Mouse (Mus musculus) forebrain, postnatal 0 days (tissue): Measurements from ENCODE around the gene Coq4. TPM values are rescaled to one million over a fixed set of nuclear protein-coding genes. Genes with fewer than 3 reads are reported as not detected.
A peak's percentile ranks its signal among the peaks of the same experiment; 100 is the strongest.
"Not testable (repeated sequence)": the region's sequence is repeated elsewhere in the genome, so short reads cannot be mapped to it uniquely, and the experiment has no call there.

ENCODE experiments used
- ATAC-seq: fragments of 200-750 bp; cut with Nextera tagmentation; 2 replicates; pipeline ENCODE4 v1.8.0; 2017; ENCODE audit warnings: mild to moderate bottlenecking, moderate library complexity
- DNase-seq: peaks from one replicate; pipeline ENCODE4 v3.0.0-alpha.2; 2015
- H3K27ac ChIP-seq: fragments of 300-500 bp; sonication (generic); 2 replicates; pipeline ENCODE4 v1.5.1; 2014; ENCODE audit warnings: low read depth, mild to moderate bottlenecking, antibody characterized with exemption, low read length, moderate library complexity, mixed read lengths
- H3K27me3 ChIP-seq: fragments of 300-500 bp; sonication (generic); 2 replicates; pipeline ENCODE4 v1.6.1; 2014; ENCODE audit warnings: mild to moderate bottlenecking, low read length, mixed read lengths; ENCODE audit not compliant: insufficient read depth
- H3K36me3 ChIP-seq: fragments of 300-500 bp; sonication (generic); 2 replicates; pipeline ENCODE4 v1.6.1; 2014; ENCODE audit warnings: mild to moderate bottlenecking, moderate library complexity; ENCODE audit not compliant: insufficient read depth
- H3K4me1 ChIP-seq: fragments of 300-500 bp; sonication (generic); 2 replicates; pipeline ENCODE4 v1.6.1; 2014; ENCODE audit warnings: antibody characterized with exemption; ENCODE audit not compliant: insufficient read depth
- H3K4me2 ChIP-seq: fragments of 300-500 bp; sonication (generic); 2 replicates; pipeline ENCODE4 v1.6.1; 2014; ENCODE audit warnings: low read depth, mild to moderate bottlenecking, moderate library complexity
- H3K4me3 ChIP-seq: fragments of 300-500 bp; sonication (generic); 2 replicates; pipeline ENCODE4 v1.5.1; 2014; ENCODE audit warnings: low read depth, low read length, mixed read lengths
- H3K9ac ChIP-seq: fragments of 300-500 bp; sonication (generic); 2 replicates; pipeline ENCODE4 v1.6.1; 2014; ENCODE audit warnings: mild to moderate bottlenecking
- H3K9me3 ChIP-seq: fragments of 300-500 bp; sonication (generic); 2 replicates; pipeline ENCODE4 v1.6.1; 2016; ENCODE audit warnings: low read length
- CTCF ChIP-seq: sonication (generic); IDR thresholded peaks from 2 replicates; pipeline ENCODE4 v1.5.1; 2016; ENCODE audit warnings: antibody characterized with exemption, control low read depth, low read depth
- WGBS: fragments of 180-500 bp; shearing (Covaris S2); extraction: QIAGEN DNeasy Blood & Tissue Kit; methylation state at CpG from one replicate; pipeline ENCODE4 v1.1.7; 2014; 5-methylcytosine and 5-hydroxymethylcytosine counted together
- polyA plus RNA-seq: library from polyadenylated mRNA; unstranded; fragments of >200 nt; fragmentation: Nextera tagmentation; extraction: Ambion mirVana; gene quantifications from 2 replicates; pipeline ENCODE4 v1.2.1, GENCODE M21; 2015
- total RNA-seq: library from RNA; depleted of rRNA; stranded (reverse); fragments of >200 nt; gene quantifications from 2 replicates; pipeline ENCODE4 v1.2.3, GENCODE M21; 2014

Gene Coq4
- total and polyA plus RNA-seq, 2 experiments from 2014 or later, result 36.7 to 39.7 TPM

DNA sequence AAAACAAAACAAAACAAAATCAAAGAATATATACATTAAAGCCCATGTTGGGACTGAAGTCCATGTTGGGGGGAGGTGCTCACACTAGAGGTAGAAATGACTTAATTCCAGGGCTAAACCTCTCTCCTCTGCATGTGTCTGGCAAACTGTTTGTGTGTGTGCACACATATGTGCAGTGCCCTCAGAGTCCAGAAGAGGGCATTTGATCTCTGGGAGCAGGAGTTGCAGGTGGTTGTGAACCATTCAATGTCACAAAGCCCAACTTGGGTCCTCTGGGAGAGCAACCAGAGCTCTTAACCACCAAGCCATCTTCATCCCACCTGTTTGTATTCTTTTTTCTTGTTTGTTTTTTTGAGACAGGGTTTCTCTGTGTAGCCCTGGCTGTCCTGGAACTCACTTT lies 17.1 kb upstream of the Coq4 start:
- H3K36me3 ChIP-seq, result no peaks in the 10 kb centered on the region; the same call in 1 of the 2 replicates
- H3K27ac ChIP-seq, result no peak overlapping the region
- ATAC-seq (no peak), DNase-seq (no peak)
- H3K9ac ChIP-seq, result no peak overlapping the region
- H3K4me1 ChIP-seq, result no peaks in the 10 kb centered on the region
- H3K4me2 ChIP-seq, result no peak overlapping the region
- no peak overlapping the region for H3K4me3 ChIP-seq
- no peaks in the 10 kb centered on the region for H3K27me3 ChIP-seq
- no peaks in the 10 kb centered on the region for H3K9me3 ChIP-seq
- no peak for TF ChIP-seq CTCF

DNA sequence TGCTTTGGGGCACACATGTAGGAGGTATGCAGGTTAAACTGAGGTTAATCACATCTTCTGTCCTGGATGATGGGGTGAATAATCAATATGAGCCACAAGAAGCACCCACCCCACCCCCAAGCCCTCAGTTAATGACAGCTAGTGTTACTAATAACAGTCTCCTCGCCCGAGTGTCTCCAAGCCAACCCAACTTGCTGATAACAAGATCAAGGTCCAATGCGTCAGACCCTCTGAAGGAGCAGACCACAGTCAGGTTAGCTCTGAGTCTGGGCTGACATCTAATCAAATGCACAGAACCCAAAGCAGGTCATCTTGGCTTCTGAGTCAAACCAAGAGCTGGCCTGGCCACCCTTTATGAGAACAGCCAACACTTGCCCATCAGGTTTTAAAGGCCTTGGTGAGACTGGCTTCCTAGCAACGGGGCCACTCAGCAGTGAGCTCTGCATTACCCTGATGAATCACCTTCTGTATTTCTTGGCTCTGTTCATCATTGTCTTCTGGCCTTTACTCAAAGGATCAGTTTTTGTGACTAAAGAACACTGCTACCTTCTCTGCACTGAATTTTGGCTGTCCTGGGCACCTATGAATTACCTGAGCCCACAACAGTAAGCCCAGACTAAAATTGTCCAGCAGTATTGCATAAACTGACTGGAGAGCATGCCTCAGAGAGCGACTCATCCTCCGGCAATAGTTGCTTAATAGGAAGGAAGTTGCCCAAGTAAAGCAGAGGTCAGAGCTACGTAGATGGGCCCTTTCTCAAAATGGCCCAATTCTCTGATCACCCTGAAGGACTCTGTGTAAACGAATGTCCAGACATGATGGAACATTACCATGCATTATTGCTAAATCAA lies 15.5 kb upstream of the Coq4 start:
- Histone ChIP-seq H3K4me2 (no peak overlapping the region), H3K4me1 (no peaks in the 10 kb centered on the region), H3K27me3 (no peaks in the 10 kb centered on the region), H3K36me3 (peaks cover 8% of the 10 kb centered on the region), H3K9me3 (no peaks in the 10 kb centered on the region), H3K4me3 (no peak overlapping the region), H3K9ac (no peak overlapping the region), H3K27ac (no peak overlapping the region)
- no peak for TF ChIP-seq CTCF
- no peak for ATAC-seq
- WGBS, result 88% methylated on average over 8 of the region's 8 CpGs
- no peak for DNase-seq

GRCm38 (mm10) chr2:29773323-29773722 lies 14.0 kb upstream of the Coq4 start:
- 93% methylated on average over 4 of the region's 4 CpGs for WGBS
- ATAC-seq (no peak), DNase-seq (no peak)
- TF ChIP-seq CTCF, result no peak
- H3K4me2 ChIP-seq, result no peak overlapping the region
- peaks cover 23% of the 10 kb centered on the region for H3K36me3 ChIP-seq
- H3K9me3 ChIP-seq, result no peaks in the 10 kb centered on the region
- H3K27ac ChIP-seq, result no peak overlapping the region
- H3K9ac ChIP-seq, result no peak overlapping the region
- H3K4me1 ChIP-seq, result no peaks in the 10 kb centered on the region
- no peaks in the 10 kb centered on the region for H3K27me3 ChIP-seq
- no peak overlapping the region for H3K4me3 ChIP-seq

DNA sequence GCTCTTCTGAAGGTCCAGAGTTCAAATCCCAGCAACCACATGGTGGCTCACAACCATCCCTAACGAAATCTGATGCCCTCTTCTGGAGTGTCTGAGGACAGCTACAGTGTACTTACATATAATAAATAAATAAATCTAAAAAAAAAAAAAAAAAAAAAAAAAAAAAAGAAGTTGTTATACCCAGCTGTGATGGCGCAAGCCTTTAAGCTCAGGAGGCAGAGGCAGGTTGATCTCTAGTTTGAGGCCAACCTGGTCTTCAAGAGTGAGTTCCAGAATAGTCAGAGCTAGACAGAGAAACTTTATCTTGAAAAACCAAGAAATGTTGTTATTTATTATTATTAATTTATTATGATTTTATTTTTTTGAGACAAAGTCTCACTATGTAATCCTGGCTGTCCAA lies 6.0 kb upstream of the Coq4 start:
- not testable (repeated sequence) for H3K27ac ChIP-seq

GRCm38 (mm10) chr2:29784290-29784689 lies 3.0 kb upstream of the Coq4 start:
- 60% methylated on average over 4 of the region's 4 CpGs for WGBS
- H3K4me2 ChIP-seq, result no peak overlapping the region
- H3K9ac ChIP-seq, result no peak overlapping the region
- no peaks in the 10 kb centered on the region for H3K27me3 ChIP-seq
- peaks cover 7% of the 10 kb centered on the region; the same call in 1 of the 2 replicates for H3K4me1 ChIP-seq
- ATAC-seq (no peak), DNase-seq (no peak)
- H3K36me3 ChIP-seq, result peaks cover 59% of the 10 kb centered on the region
- no peaks in the 10 kb centered on the region for H3K9me3 ChIP-seq
- no peak overlapping the region for H3K27ac ChIP-seq
- TF ChIP-seq CTCF, result no peak
- H3K4me3 ChIP-seq, result no peak overlapping the region

More for the DNA sequence above, 6.0 kb upstream of the Coq4 start:
- not testable (repeated sequence) for H3K9me3 ChIP-seq, ATAC-seq, H3K27me3 ChIP-seq, H3K4me2 ChIP-seq, H3K4me1 ChIP-seq, DNase-seq, H3K4me3 ChIP-seq, H3K9ac ChIP-seq
- H3K36me3 ChIP-seq, result peaks cover 88% of the 10 kb centered on the region
- WGBS, result 98% methylated on average over 2 of the region's 2 CpGs

- 1% methylated on average over 45 of the region's 45 CpGs for WGBS
- H3K36me3 ChIP-seq, result peaks cover 59% of the 10 kb centered on the region
Measured at GRCm38 (mm10) chr2:29787937-29788681, 816 bp downstream of the Coq4 start, which contains the start of gene Trub2. Gene Trub2 (minus strand): TSS chr2:29788502.

More at GRCm38 (mm10) chr2:29787937-29788681, 816 bp downstream of the Coq4 start, which contains the start of gene Trub2:
- Histone ChIP-seq H3K4me3 (peak within 1 kb of the TSS; percentile 58), H3K4me2 (peak within 1 kb of the TSS; percentile 83), H3K4me1 (peaks cover 7% of the 10 kb centered on the region; the same call in 1 of the 2 replicates), H3K27ac (peak within 1 kb of the TSS; percentile 82), H3K27me3 (no peaks in the 10 kb centered on the region), H3K9me3 (no peaks in the 10 kb centered on the region), H3K9ac (peak within 1 kb of the TSS; percentile 76)
- TF ChIP-seq CTCF, result no peak
- DNase-seq, result peak; percentile 85
- peak; percentile 91 for ATAC-seq
